ENCODE assay signal across 7 mouse cellular contexts in genomic region chr12:84176126-84176769, GRCm38 (mm10). TPM values are rescaled to one million over a fixed set of nuclear protein-coding genes. Genes with fewer than 3 reads are reported as not detected.
DNase-seq lines count a peak whose midpoint lies in the region; ATAC-seq lines count a peak whose summit lies in the region.

No protein-coding gene starts in this region.

- peak overlapping the region; percentile 38 for H3K4me3 ChIP-seq in forebrain, embryonic 12.5 days (replicated peaks)
- H3K4me3 ChIP-seq in midbrain, embryonic 15.5 days = peak overlapping the region; percentile 38

- ATAC-seq in activated CD4-positive, CD25-positive, alpha-beta regulatory T cell, adult 4 months = peak; percentile 23
- ATAC-seq in forebrain, embryonic 12.5 days (ENCODE audit: low FRiP score) = peak; percentile 64
- ATAC-seq in midbrain, embryonic 15.5 days (replicated peaks) = peak; percentile 38; the same call in 1 of the 2 replicates

- H3K27ac ChIP-seq in forebrain, embryonic 12.5 days = peak overlapping the region; percentile 94
- peak overlapping the region; percentile 90 for H3K27ac ChIP-seq in midbrain, embryonic 15.5 days

- H3K27me3 ChIP-seq in forebrain, embryonic 12.5 days = no peaks in the 10 kb centered on the region
- no peaks in the 10 kb centered on the region for H3K27me3 ChIP-seq in midbrain, embryonic 15.5 days (replicated peaks)

- peak overlapping the region; percentile 72 for H3K9ac ChIP-seq in forebrain, embryonic 12.5 days
- H3K9ac ChIP-seq in midbrain, embryonic 15.5 days = peak overlapping the region; percentile 55

- no peaks in the 10 kb centered on the region for H3K9me3 ChIP-seq in forebrain, embryonic 12.5 days
- no peaks in the 10 kb centered on the region for H3K9me3 ChIP-seq in midbrain, embryonic 15.5 days

- H3K4me1 ChIP-seq in forebrain, embryonic 12.5 days = peaks cover 60% of the 10 kb centered on the region
- peaks cover 50% of the 10 kb centered on the region for H3K4me1 ChIP-seq in midbrain, embryonic 15.5 days

- peak overlapping the region; percentile 73 for H3K4me2 ChIP-seq in forebrain, embryonic 12.5 days
- peak overlapping the region; percentile 59 for H3K4me2 ChIP-seq in midbrain, embryonic 15.5 days

- intact Hi-C loops in left cerebral cortex, postnatal 36 days (cut with DNase I) = loop anchor here (5.0 kb wide), 1 partner anchor 41 kb away; the partner anchor contains the start of gene Elmsan1

- DNase-seq in left cerebral cortex, postnatal 36 days (ENCODE audit: low spot score in 2 of 2) = peak; percentile 41 to 48
- no peak for DNase-seq in left cerebral cortex, adult 11 months (ENCODE audit: low spot score)
- peak; percentile 53 for DNase-seq in kidney, postnatal 10 days
- peak; percentile 70 for DNase-seq in thymus, postnatal 14 days

- peaks cover 27% of the 10 kb centered on the region for H3K36me3 ChIP-seq in forebrain, embryonic 12.5 days (replicated peaks)
- H3K36me3 ChIP-seq in midbrain, embryonic 15.5 days (replicated peaks) = no peaks in the 10 kb centered on the region

- WGBS in forebrain, embryonic 12.5 days = 6% methylated on average over 13 of the region's 13 CpGs
- WGBS in midbrain, embryonic 15.5 days = 5% methylated on average over 12 of the region's 13 CpGs

RNA-seq across cellular contexts. Expression of gene Pnma1, which starts 28.0 kb away (rescaled TPM):
- total RNA-seq in left cerebral cortex, postnatal 36 days (2021) = 1 to 10 TPM; 3.6 to 6.0 TPM
- polyA plus RNA-seq in activated CD4-positive, CD25-positive, alpha-beta regulatory T cell, adult 4 months (2017; shearing (Covaris generic)) = not detected
- polyA plus RNA-seq in forebrain, embryonic 12.5 days (2016; fragmentation: Nextera tagmentation; extraction: Ambion mirVana) = 2.8 and 3.4 TPM in 2 replicates
- 6.5 and 7.7 TPM in 2 replicates for polyA plus RNA-seq in midbrain, embryonic 15.5 days (2015; fragmentation: Nextera tagmentation; extraction: Ambion mirVana)

RNA-seq across cellular contexts. Expression of gene Elmsan1, which starts 42.4 kb away (rescaled TPM):
- total RNA-seq in left cerebral cortex, postnatal 36 days (2021) = 10 to 100 TPM; 17.2 to 18.5 TPM
- 1 to 10 TPM; 6.8 to 7.1 TPM for polyA plus RNA-seq in activated CD4-positive, CD25-positive, alpha-beta regulatory T cell, adult 4 months (2017; shearing (Covaris generic))
- 6.8 and 7.8 TPM in 2 replicates for polyA plus RNA-seq in forebrain, embryonic 12.5 days (2016; fragmentation: Nextera tagmentation; extraction: Ambion mirVana)
- polyA plus RNA-seq in midbrain, embryonic 15.5 days (2015; fragmentation: Nextera tagmentation; extraction: Ambion mirVana) = 4.3 and 4.4 TPM in 2 replicates
